Mouse (Mus musculus) MEL (cell line): ENCODE results near the gene Cacng2.

ENCODE experiments used
- CTCF ChIP-seq, 3 experiments: IDR thresholded peaks in 2 of 3; conservative IDR thresholded peaks in 1 of 3; 2 replicates each; pipeline ENCODE4 v1.5.1; 2011 to 2012; ENCODE audit warnings: low read length in 3 of 3, low read depth in 2 of 3, mild to moderate bottlenecking in 2 of 3, improper control_type of control experiment in 1 of 3, inconsistent platforms in 1 of 3, mixed read lengths in 1 of 3, moderate library complexity in 1 of 3; ENCODE audit not compliant: control insufficient read depth in 1 of 3, insufficient read depth in 1 of 3, poor library complexity in 1 of 3, severe bottlenecking in 1 of 3
- E2F4 ChIP-seq: IDR thresholded peaks from 2 replicates; pipeline ENCODE4 v1.6.1; 2011; ENCODE audit warnings: low read depth, low read length, improper control_type of control experiment, borderline replicate concordance
- GABPA ChIP-seq: IDR thresholded peaks from 2 replicates; pipeline ENCODE4 v1.6.1; 2012; ENCODE audit warnings: low read depth, mild to moderate bottlenecking, inconsistent platforms, low read length, improper control_type of control experiment, moderate library complexity
- GATA1 ChIP-seq: IDR thresholded peaks from 2 replicates; pipeline ENCODE4 v1.6.1; 2011; ENCODE audit warnings: low read depth, low read length, improper control_type of control experiment
- MEF2A ChIP-seq: IDR thresholded peaks from 2 replicates; pipeline ENCODE4 v1.6.1; 2014; ENCODE audit warnings: low read depth, mild to moderate bottlenecking, inconsistent platforms, low read length, improper control_type of control experiment; ENCODE audit not compliant: poor library complexity, insufficient replicate concordance, severe bottlenecking; ENCODE audit errors: extremely low read depth
- MXI1 ChIP-seq: IDR thresholded peaks from 2 replicates; pipeline ENCODE4 v1.6.1; 2011; ENCODE audit warnings: mild to moderate bottlenecking, low read depth, low read length, improper control_type of control experiment
- MYC ChIP-seq: IDR thresholded peaks from 2 replicates; pipeline ENCODE4 v1.6.1; 2011; ENCODE audit warnings: low read depth, mild to moderate bottlenecking, low read length, improper control_type of control experiment, moderate library complexity
- POLR2A ChIP-seq, 2 experiments: IDR thresholded peaks; 2 replicates each; pipeline ENCODE4 v1.6.1; 2011 to 2012; ENCODE audit warnings: low read length in 2 of 2, mild to moderate bottlenecking in 2 of 2, control low read depth in 1 of 2, improper control_type of control experiment in 1 of 2, low read depth in 1 of 2, moderate library complexity in 1 of 2; ENCODE audit not compliant: control insufficient read depth in 1 of 2, insufficient read depth in 1 of 2, poor library complexity in 1 of 2
- RAD21 ChIP-seq: IDR thresholded peaks from 2 replicates; pipeline ENCODE4 v1.6.1; 2011; ENCODE audit warnings: mild to moderate bottlenecking, low read depth, low read length, improper control_type of control experiment
- SMC3 ChIP-seq: IDR thresholded peaks from 2 replicates; pipeline ENCODE4 v1.6.1; 2011; ENCODE audit warnings: low read depth, low read length, improper control_type of control experiment
- TAL1 ChIP-seq: IDR thresholded peaks from 2 replicates; pipeline ENCODE4 v1.6.1; 2012; ENCODE audit warnings: mild to moderate bottlenecking, inconsistent platforms, low read length, moderate library complexity, mixed read lengths
- TBP ChIP-seq: IDR thresholded peaks from 2 replicates; pipeline ENCODE4 v1.8.0; 2011; ENCODE audit warnings: low read depth, low read length, improper control_type of control experiment
- TCF12 ChIP-seq: IDR thresholded peaks from 2 replicates; pipeline ENCODE4 v1.6.1; 2014; ENCODE audit warnings: low read depth, mild to moderate bottlenecking, inconsistent platforms, low read length, improper control_type of control experiment, moderate library complexity
- ZC3H11A ChIP-seq: IDR thresholded peaks from 2 replicates; pipeline ENCODE4 v1.6.1; 2012; ENCODE audit warnings: low read depth, mild to moderate bottlenecking, inconsistent platforms, low read length, improper control_type of control experiment

GRCm38 (mm10) chr15:77962447-77962846 is 157.4 kb downstream of the Cacng2 start:
- TF ChIP-seq CTCF (IDR thresholded peaks at IDR 0.05 in 2 of 3, conservative IDR thresholded peaks at IDR 0.05 in 1 of 3; ENCODE audit: control insufficient read depth in 1 of 3, insufficient read depth in 1 of 3, low read depth in 2 of 3, low read length in 3 of 3, poor library complexity in 1 of 3, severe bottlenecking in 1 of 3) (no peak), POLR2A (IDR thresholded peaks at IDR 0.05; ENCODE audit: control insufficient read depth in 1 of 2, insufficient read depth in 1 of 2, low read depth in 1 of 2, low read length in 2 of 2, poor library complexity in 1 of 2) (no peak), TCF12 (no peak), TBP (no peak), MYC (no peak), TAL1 (no peak), ZC3H11A (no peak), MEF2A (no peak), SMC3 (no peak), GABPA (no peak), RAD21 (no peak), MXI1 (no peak), E2F4 (no peak), GATA1 (no peak)
